Mouse (Mus musculus) MEL (cell line): Measurements from ENCODE around the gene Dusp1. TPM values are rescaled to one million over a fixed set of nuclear protein-coding genes. Genes with fewer than 3 reads are reported as not detected.

Experiments used
- DNase-seq: peaks from one replicate; pipeline ENCODE4 v3.0.0; 2011; ENCODE audit warnings: low read depth, low spot score
- H3K27ac ChIP-seq: 2 replicates; pipeline ENCODE4 v1.5.1; 2012; ENCODE audit warnings: low read depth, mild to moderate bottlenecking, control low read depth, low read length, moderate library complexity; ENCODE audit not compliant: control insufficient read depth
- H3K27me3 ChIP-seq, 2 experiments: fragments of 150-350 bp in 1 of 2; sonication (generic) in 1 of 2; 2 replicates each; pipeline ENCODE4 v1.6.1; 2012; ENCODE audit warnings: low read length in 2 of 2, mild to moderate bottlenecking in 2 of 2, improper control_type of control experiment in 1 of 2, moderate library complexity in 1 of 2; ENCODE audit not compliant: insufficient read depth in 2 of 2, control insufficient read depth in 1 of 2
- H3K36me3 ChIP-seq, 2 experiments: 2 replicates each; pipeline ENCODE4 v1.6.1; 2012 to 2014; ENCODE audit warnings: low read length in 2 of 2, improper control_type of control experiment in 1 of 2, inconsistent platforms in 1 of 2, mild to moderate bottlenecking in 1 of 2; ENCODE audit not compliant: insufficient read depth in 2 of 2, control insufficient read depth in 1 of 2
- H3K4me1 ChIP-seq, 2 experiments: fragments of 150-350 bp in 1 of 2; sonication (generic) in 1 of 2; 2 replicates each; pipeline ENCODE4 v1.6.1; 2012; ENCODE audit warnings: low read length in 2 of 2, improper control_type of control experiment in 1 of 2, mild to moderate bottlenecking in 1 of 2; ENCODE audit not compliant: insufficient read depth in 2 of 2, control insufficient read depth in 1 of 2
- H3K4me3 ChIP-seq, 2 experiments: fragments of 150-350 bp in 1 of 2; sonication (generic) in 1 of 2; 2 replicates each; pipeline ENCODE4 v1.5.1; 2012; ENCODE audit warnings: low read depth in 2 of 2, low read length in 2 of 2, mild to moderate bottlenecking in 2 of 2, moderate library complexity in 2 of 2, control low read depth in 1 of 2, improper control_type of control experiment in 1 of 2; ENCODE audit not compliant: control insufficient read depth in 1 of 2, insufficient read depth in 1 of 2
- H3K79me2 ChIP-seq: 2 replicates; pipeline ENCODE4 v1.6.1; 2012; ENCODE audit warnings: mild to moderate bottlenecking, low read length, moderate library complexity; ENCODE audit not compliant: control insufficient read depth, poor library complexity, insufficient read depth
- H3K9ac ChIP-seq: 2 replicates; pipeline ENCODE4 v1.6.1; 2012; ENCODE audit warnings: low read depth, mild to moderate bottlenecking, control low read depth, low read length, moderate library complexity; ENCODE audit not compliant: control insufficient read depth, poor library complexity, severe bottlenecking
- H3K9me3 ChIP-seq: fragments of 150-350 bp; sonication (generic); replicated peaks from 2 replicates; pipeline ENCODE4 v1.6.1; 2012; ENCODE audit warnings: mild to moderate bottlenecking, low read length, improper control_type of control experiment, moderate library complexity; ENCODE audit not compliant: insufficient read depth
- CHD1 ChIP-seq: IDR thresholded peaks from 2 replicates; pipeline ENCODE4 v1.6.1; 2012; ENCODE audit warnings: low read depth, mild to moderate bottlenecking, inconsistent platforms, low read length, improper control_type of control experiment
- GABPA ChIP-seq: IDR thresholded peaks from 2 replicates; pipeline ENCODE4 v1.6.1; 2012; ENCODE audit warnings: low read depth, mild to moderate bottlenecking, inconsistent platforms, low read length, improper control_type of control experiment, moderate library complexity
- JUND ChIP-seq: IDR thresholded peaks from 2 replicates; pipeline ENCODE4 v1.6.1; 2011; ENCODE audit warnings: low read depth, mild to moderate bottlenecking, improper control_type of control experiment, low read length
- MEF2A ChIP-seq: IDR thresholded peaks from 2 replicates; pipeline ENCODE4 v1.6.1; 2014; ENCODE audit warnings: low read depth, mild to moderate bottlenecking, inconsistent platforms, low read length, improper control_type of control experiment; ENCODE audit not compliant: poor library complexity, insufficient replicate concordance, severe bottlenecking; ENCODE audit errors: extremely low read depth
- MYC ChIP-seq: IDR thresholded peaks from 2 replicates; pipeline ENCODE4 v1.6.1; 2011; ENCODE audit warnings: low read depth, mild to moderate bottlenecking, low read length, improper control_type of control experiment, moderate library complexity
- NELFE ChIP-seq: IDR thresholded peaks from 2 replicates; pipeline ENCODE4 v1.6.1; 2011; ENCODE audit warnings: low read depth, low read length, improper control_type of control experiment
- RAD21 ChIP-seq: IDR thresholded peaks from 2 replicates; pipeline ENCODE4 v1.6.1; 2011; ENCODE audit warnings: mild to moderate bottlenecking, low read depth, low read length, improper control_type of control experiment
- SIN3A ChIP-seq: IDR thresholded peaks from 2 replicates; pipeline ENCODE4 v1.6.1; 2012; ENCODE audit warnings: low read length, improper control_type of control experiment, inconsistent platforms
- TAL1 ChIP-seq: IDR thresholded peaks from 2 replicates; pipeline ENCODE4 v1.6.1; 2012; ENCODE audit warnings: mild to moderate bottlenecking, inconsistent platforms, low read length, moderate library complexity, mixed read lengths
- TBP ChIP-seq: IDR thresholded peaks from 2 replicates; pipeline ENCODE4 v1.8.0; 2011; ENCODE audit warnings: low read depth, low read length, improper control_type of control experiment
- TCF12 ChIP-seq: IDR thresholded peaks from 2 replicates; pipeline ENCODE4 v1.6.1; 2014; ENCODE audit warnings: low read depth, mild to moderate bottlenecking, inconsistent platforms, low read length, improper control_type of control experiment, moderate library complexity
- USF1 ChIP-seq: IDR thresholded peaks from 2 replicates; pipeline ENCODE4 v1.6.1; 2014; ENCODE audit warnings: low read depth, mild to moderate bottlenecking, inconsistent platforms, low read length, improper control_type of control experiment, moderate library complexity
- ZC3H11A ChIP-seq: IDR thresholded peaks from 2 replicates; pipeline ENCODE4 v1.6.1; 2012; ENCODE audit warnings: low read depth, mild to moderate bottlenecking, inconsistent platforms, low read length, improper control_type of control experiment
- ZMIZ1 ChIP-seq: IDR thresholded peaks from 2 replicates; pipeline ENCODE4 v1.6.1; 2012; ENCODE audit warnings: low read depth, mild to moderate bottlenecking, inconsistent platforms, low read length, improper control_type of control experiment, moderate library complexity
- polyA plus RNA-seq, 2 experiments: library from polyadenylated mRNA; stranded (reverse) in 1 of 2; unstranded in 1 of 2; fragments of >175 nt in 1 of 2; fragments of >200 nt in 1 of 2; gene quantifications; 2 replicates each; pipeline versions ENCODE4 v1.2.1 to v1.2.4; 2012; ENCODE audit warnings: low replicate concordance in 2 of 2, low read depth in 1 of 2; ENCODE audit not compliant: insufficient read length in 2 of 2, insufficient read depth in 1 of 2, missing spikeins in 1 of 2
- total RNA-seq: library from RNA; depleted of rRNA; stranded (reverse); fragments of 300-350 nt; gene quantifications from 2 replicates; pipeline ENCODE4 v1.2.3, GENCODE M21; 2012

Dusp1 gene
- total and polyA plus RNA-seq, 3 experiments, result 0.96 to 5.0 TPM; not detected in 1

- Histone ChIP-seq H3K27me3 (no peaks in the 10 kb centered on the region), H3K4me1 (no peaks in the 10 kb centered on the region), H3K4me3 (no peak overlapping the region), H3K36me3 (no peaks in the 10 kb centered on the region), H3K9ac (no peak overlapping the region), H3K79me2 (no peaks in the 10 kb centered on the region), H3K27ac (no peak overlapping the region), H3K9me3 (no peaks in the 10 kb centered on the region)
- DNase-seq, result no peak
- no peak for TF ChIP-seq TAL1
- TF ChIP-seq SIN3A, result no peak
- no peak for TF ChIP-seq MEF2A
- TF ChIP-seq ZMIZ1, result no peak
- TF ChIP-seq MYC, result no peak
- TF ChIP-seq TCF12, result no peak
- TF ChIP-seq ZC3H11A, result no peak
- TF ChIP-seq JUND, result no peak
- no peak for TF ChIP-seq NELFE
These were observed 17.5 kb downstream of the Dusp1 start for GRCm38 (mm10) chr17:26544319-26544963.

GRCm38 (mm10) chr17:26540083-26540482 lies 21.8 kb downstream of the Dusp1 start:
- Histone ChIP-seq H3K36me3 (peaks cover 0 to 7% of the 10 kb centered on the region in 2 experiments; a peak in 2 of 4 replicates), H3K79me2 (no peaks in the 10 kb centered on the region; the same call in 1 of the 2 replicates), H3K9me3 (no peaks in the 10 kb centered on the region), H3K4me3 (no peak overlapping the region), H3K27me3 (no peaks in the 10 kb centered on the region), H3K27ac (no peak overlapping the region), H3K4me1 (peaks cover 2 to 12% of the 10 kb centered on the region in 2 experiments), H3K9ac (no peak overlapping the region)
- no peak for DNase-seq
- TF ChIP-seq CHD1, result no peak
- no peak for TF ChIP-seq USF1
- no peak for TF ChIP-seq ZC3H11A
- TF ChIP-seq MYC, result no peak
- no peak for TF ChIP-seq JUND
- no peak for TF ChIP-seq TBP
- no peak for TF ChIP-seq GABPA
- no peak for TF ChIP-seq RAD21
